Mouse (Mus musculus) megakaryocyte, adult 5-6 weeks (primary cell): ENCODE results near the gene Mid1. TPM values are rescaled to one million over a fixed set of nuclear protein-coding genes. Genes with fewer than 3 reads are reported as not detected.
"Not testable (repeated sequence)": the region's sequence is repeated elsewhere in the genome, so short reads cannot be mapped to it uniquely, and the experiment has no call there.

Experiments used
- ATAC-seq: 2 replicates; pipeline ENCODE4 v1.8.0; 2016; ENCODE audit warnings: mild to moderate bottlenecking, inconsistent platforms; ENCODE audit not compliant: poor library complexity, severe bottlenecking
- total RNA-seq, 2 experiments: library from RNA; stranded (forward) in 1 of 2; stranded (reverse) in 1 of 2; fragments of 153-499, 151-499 nt in 1 of 2; fragments of 221-1000, 200-1000 nt in 1 of 2; gene quantifications; 2 replicates each; pipeline versions ENCODE4 v1.2.3 to v1.2.4; 2015 to 2017

The Mid1 gene
- total RNA-seq, 2 experiments from 2014 or later, result 6.3 to 16.8 TPM

DNA sequence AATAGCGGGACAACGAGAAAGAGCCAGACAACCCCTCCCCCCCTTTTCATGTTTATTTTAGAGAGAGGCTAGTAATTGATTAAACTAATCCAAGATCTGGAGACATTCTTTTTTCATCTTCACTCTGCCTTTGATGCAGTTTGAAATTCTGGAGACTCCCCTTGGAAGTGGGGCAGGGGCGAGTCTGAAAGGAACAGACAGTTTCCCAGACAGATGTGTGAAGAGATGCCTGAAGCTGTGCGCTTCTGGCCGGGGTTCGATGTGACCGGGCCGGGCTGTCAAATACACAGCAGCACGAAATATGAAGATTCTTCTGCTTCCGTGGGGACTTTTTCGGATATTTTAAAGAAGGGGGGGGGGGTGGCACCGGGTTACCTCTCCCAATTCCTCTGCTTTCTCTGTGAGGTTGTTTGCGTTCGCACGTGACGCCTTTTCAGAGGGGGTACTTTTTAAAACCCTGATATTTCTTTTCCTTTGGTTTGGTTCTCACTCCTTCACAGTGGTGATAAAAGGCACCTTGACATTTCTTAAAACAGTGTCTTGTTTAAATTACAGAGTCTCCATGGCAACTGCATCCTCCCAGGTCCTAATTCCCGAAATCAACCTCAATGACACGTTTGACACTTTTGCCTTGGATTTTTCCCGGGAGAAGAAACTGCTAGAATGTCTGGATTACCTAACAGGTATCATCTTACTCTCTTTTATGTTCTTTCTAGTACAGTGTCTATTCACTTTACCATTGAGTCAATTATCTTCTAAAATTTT, 298.6 kb downstream of the Mid1 start:
- not testable (repeated sequence) for ATAC-seq

DNA sequence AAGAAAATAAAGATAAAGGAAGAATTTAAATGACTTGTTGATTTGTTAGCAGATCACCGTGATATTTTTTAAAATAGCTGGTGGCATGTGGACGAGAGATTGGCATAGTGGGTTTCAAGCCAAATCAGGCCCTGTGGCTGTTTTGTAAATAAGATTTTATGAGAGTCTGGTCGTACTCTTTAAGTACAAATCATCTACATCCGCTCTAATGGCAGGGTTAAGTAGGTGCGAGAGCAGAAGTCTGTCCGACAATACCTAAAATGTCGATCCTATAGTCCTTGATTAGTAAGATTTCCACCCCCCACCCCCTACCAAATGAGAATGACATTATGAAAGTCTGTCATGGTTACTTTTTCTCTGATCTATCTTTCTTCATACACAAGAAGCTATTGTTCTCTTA, 299.3 kb downstream of the Mid1 start:
- not testable (repeated sequence) for ATAC-seq

DNA sequence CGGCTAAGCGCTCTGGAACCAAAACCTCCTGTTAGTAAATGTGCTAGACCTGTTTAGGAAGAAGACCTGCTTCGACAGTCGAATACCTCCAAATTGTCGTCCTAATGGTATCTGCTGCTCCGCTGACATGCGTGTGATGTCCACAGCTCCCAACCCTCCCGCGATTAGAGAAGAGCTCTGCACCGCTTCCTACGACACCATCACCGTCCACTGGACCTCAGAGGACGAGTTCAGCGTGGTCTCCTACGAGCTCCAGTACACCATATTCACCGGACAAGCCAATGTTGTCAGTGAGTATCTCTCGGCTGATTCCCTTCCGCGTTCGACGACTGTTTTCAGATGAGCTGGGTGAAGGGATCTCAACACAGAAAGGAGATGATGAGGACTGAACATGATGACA, 299.9 kb downstream of the Mid1 start:
- ATAC-seq, result not testable (repeated sequence)

DNA sequence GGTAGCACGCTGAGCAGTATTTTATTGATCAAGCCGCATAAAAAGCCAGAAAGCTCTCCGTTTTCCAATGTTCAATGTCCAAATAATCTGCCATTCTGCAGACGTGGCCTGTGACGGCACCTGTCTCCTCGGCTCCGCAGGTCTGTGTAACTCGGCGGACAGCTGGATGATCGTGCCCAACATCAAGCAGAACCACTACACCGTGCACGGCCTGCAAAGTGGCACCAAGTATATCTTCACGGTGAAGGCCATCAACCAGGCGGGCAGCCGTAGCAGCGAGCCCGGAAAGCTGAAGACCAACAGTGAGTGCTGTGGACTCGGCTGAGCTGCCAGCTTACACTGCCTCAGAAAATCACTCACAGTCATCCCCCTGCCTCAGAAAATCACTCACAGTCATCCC, 300.8 kb downstream of the Mid1 start:
- not testable (repeated sequence) for ATAC-seq

DNA sequence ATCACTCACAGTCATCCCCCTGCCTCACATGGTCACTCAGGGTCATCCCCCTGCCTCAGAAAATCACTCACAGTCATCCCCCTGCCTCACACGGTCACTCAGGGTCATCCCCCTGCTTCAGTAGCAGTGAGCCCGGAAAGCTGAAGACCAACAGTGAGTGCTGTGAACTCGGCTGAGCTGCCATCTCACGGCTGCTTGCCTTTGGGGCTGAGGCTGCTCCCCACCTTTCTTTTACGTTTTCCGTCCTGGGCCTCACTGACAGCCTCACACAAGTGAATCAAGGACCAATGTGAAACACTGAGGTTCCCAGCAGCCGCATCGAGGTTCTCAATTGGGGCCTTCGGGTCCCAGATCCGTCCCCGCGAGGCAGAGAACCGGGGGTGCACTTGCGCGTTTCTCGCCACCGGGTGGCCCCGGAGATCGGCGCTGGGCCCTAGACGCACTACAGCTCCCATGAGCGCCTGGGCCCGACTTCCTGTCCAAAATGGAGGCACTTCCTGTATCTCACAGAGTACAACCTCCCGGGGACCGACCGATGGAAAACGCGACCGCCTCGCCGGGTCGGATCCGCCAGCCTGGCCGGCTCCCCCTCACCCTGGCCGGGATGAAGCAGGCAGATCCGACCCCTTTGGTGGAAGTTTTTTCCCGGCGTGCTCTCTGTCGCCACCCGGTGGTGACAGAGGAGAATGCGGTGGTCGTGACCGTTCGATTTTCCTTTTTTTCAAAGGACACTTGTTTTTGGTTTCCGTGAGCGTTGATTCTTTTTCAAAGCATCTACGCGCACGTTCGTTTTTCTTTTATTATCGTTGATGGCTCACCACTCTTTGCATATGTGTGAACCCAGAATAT, 301.7 kb downstream of the Mid1 start:
- ATAC-seq, result peak; percentile 65

DNA sequence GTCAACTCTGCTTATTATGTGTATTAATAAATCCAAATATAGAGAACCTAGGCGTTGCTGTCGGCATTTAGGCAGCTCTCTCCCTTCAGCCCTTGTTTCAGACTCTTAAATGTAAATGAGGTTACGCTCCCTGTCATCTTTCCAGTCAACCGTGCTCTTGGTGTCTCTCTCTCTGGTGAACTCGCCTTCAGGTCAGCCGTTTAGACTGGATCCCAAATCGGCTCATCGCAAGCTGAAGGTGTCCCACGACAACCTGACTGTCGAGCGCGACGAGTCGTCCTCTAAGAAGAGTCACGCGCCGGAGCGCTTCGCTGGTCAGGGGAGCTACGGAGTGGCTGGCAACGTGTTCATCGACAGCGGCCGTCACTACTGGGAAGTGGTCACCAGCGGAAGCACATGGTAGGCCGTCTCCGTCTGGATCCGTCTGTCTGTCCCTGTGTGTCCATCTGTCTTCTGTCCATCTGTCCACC, 302.4 kb downstream of the Mid1 start:
- not testable (repeated sequence) for ATAC-seq

DNA sequence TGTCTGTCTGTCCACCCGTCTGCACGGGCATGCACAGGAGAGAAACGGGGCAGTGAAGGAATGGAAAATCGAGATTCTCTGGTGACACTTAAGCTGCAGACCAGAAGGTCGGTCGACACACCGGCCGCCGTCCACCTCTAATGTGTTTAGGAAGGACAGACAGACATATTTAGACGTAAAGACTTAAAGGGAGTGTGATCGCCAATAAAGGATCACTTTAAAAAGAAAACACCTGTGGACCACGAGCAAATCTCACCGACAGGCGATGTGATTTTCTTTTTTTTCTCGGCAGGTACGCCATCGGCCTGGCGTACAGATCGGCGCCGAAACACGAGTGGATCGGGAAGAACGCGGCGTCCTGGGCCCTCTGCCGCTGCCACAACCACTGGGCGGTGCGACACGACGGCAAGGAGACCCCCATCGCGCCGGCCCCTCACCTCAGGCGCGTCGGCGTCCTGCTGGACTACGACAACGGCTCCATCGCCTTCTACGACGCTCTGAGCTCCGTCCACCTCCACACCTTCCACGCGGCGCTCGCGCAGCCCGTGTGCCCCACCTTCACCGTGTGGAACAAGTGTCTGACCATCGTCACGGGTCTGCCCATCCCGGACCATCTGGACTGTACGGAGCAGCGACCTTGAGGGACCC, 303.7 kb downstream of the Mid1 start:
- not testable (repeated sequence) for ATAC-seq

DNA sequence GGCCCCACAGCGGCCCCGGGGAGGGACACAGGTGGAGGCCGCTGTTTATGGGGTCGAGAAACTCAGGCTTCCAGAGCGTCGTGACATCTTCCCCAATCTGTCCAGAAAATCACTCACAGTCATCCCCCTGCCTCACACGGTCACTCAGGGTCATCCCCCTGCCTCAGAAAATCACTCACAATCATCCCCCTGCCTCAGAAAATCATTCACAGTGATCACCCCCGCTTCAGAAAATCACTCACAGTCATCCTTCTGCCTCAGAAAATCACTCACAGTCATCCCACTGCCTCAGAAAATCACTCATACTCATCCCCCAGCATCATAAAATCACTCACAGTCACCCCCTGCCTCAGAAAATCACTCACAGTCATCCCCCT, 304.2 kb downstream of the Mid1 start:
- not testable (repeated sequence) for ATAC-seq

DNA sequence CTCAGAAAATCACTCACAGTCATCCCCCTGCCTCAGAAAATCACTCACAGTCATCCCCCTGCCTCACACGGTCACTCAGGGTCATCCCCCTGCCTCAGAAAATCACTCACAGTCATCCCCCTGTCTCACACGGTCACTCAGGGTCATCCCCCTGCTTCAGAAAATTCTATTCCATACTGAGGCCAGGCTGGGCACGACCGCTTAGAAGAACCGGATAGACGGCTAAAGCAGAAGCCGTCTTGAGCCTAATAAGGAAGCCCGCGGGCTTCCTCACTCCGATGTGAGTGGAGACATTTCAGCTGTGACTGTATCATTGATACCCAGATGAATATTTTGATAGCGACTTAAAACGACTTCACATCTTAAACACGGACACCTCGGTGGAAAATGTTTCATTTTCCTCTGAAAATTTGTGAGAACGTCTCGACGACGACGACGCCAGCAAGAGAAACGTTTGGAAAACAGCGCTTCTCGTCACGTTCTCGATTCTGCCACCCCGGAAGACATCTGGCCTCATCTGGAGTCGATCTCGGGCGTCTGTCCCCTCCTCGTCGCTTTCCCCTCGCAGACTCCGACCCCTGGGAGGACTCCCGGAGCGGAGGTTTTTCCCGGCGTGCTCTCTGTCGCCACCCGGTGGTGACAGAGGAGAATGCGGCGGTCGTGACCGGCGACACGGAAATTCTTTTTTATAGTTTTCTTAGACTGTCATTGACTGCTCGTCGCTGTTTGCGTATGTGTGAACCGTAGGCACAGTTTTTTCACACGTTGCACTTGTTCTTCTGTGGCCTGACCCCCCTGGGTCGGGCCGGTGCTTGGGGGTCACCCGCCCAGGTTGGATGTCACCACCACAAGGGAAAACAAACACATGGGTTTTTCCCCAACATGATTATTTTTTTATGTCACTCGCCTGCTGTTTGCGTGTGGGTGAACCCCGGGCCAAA, 305.0 kb downstream of the Mid1 start:
- ATAC-seq, result peak; percentile 28

DNA sequence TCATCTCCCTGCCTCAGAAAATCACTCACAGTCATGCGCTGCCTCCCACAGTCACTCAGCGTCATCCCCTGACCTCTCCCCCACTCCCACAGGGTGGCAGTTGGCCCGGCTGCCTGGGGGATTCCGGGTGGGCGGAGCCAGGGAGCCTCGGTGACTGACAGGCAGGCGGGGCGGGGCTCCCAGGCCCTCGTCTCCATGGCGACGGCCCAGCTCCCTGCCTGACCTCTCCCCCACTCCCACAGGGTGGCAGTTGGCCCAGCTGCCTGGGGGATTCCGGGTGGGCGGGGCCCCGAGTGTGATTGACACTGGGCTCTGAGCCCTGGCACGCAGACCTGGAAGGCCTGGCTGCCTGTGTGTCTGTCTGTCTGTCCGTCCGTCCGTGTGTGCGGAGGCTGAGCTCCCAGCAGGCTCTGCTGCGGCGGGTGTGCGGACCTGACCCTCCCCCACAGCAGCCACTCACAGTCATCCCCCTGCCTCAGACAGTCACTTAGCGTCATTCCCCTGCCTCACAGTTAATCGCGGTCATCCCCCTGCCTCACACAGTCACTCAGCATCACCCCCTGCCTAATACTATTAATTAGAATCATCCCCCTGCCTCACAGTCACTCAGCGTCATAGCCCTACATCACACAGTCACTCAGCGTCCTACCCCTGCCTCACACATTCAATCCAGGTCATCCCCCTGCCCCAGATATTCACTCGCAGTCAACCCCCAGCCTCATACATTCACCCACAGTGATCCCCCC, 306.3 kb downstream of the Mid1 start:
- ATAC-seq, result peak; percentile 52

DNA sequence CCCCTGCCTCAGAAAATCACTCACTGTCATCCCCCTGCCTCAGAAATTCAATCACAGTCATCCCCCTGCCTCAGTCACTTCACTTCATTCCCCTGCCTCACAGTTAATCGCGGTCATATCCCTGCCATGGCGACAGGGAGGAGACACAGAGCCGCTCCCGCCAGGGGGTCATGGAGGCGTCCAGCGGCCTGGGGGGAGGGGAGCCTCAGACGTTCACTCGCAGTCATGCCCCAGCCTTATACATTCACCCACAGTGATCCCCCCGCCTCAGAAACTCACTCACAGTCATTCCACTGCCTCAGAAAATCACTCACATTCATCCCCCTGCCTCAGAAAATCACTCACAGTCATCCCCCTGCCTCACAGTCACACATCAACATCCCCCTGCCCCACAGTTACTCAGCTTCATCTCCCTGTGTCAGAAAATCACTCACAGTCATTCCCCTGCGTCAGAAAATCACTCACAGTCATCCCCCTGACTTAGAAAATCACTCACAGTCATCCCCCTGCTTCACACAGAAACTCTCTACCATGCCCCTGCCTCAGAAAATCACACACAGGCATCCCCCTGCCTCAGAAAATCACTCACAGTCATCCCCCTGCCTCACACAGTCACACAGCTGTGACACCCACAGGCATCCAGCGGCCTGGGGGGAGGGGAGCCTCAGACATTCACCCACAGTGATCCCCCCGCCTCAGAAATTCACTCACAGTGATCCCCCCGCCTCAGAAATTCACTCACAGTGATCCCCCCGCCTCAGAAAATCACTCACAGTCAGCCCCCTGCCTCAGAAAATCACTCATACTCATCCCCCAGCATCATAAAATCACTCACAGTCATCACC, 307.3 kb downstream of the Mid1 start:
- not testable (repeated sequence) for ATAC-seq

DNA sequence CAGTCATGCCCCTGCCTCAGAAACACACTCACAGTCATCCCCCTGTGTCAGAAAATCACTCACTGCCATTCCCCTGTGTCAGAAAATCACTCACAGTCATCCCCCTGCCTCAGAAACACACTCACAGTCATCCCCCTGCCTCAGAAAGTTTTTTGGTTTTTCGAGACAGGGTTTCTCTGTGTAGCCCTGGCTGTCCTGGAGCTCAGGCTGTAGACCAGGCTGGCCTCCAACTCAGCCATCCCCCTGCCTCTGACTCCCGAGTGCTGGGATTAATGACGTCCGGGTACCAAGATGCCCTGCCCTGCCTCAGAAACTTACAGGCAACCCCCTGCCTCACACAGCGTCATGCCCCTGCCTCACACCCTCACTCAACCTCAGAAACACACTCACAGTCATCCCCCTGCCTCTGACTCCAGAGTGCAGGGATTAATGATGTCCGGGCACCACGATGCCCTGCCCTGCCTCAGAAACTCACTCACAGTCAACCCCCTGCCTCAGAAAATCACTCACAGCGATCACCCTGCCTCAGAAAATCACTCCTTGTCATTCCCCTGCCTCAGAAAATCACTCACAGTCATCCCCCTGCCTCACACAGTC, 308.1 kb downstream of the Mid1 start:
- not testable (repeated sequence) for ATAC-seq

DNA sequence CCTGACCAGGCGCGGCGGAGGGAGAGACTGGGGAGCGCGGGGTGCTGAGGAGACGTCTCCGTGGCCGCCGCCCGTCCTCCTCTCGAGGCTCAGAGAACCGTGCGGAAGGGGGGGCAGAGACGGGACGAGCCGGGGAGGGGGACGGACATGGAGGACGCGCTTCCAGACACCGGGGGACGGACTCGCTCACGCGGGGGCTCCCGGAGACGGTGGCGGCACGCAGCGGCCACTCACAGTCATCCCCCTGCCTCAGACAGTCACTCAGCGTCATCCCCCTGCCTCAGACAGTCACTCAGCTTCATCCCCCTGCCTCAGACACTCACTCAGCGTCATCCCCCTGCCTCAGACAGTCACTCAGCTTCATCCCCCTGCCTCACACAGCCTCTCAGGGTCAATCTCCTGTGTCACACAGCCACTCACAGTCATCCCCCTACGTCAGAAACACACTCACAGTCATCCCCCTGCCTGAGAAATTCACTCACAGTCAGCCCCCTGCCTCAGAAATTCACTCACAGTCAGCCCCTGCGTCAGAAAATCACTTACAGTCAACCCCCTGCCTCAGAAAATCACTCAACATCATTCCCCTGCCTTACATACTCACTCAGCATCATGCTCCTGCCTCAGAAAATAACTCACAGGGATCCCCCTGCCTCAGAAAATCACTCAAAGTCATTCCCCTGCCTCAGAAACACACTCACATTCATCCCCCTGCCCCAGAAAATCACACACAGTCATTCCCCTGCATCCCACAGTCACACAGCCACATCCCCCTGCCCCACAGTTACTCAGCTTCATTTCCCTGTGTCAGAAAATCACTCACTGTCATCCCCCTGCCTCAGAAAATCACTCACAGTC, 309.2 kb downstream of the Mid1 start:
- ATAC-seq, result not testable (repeated sequence)

DNA sequence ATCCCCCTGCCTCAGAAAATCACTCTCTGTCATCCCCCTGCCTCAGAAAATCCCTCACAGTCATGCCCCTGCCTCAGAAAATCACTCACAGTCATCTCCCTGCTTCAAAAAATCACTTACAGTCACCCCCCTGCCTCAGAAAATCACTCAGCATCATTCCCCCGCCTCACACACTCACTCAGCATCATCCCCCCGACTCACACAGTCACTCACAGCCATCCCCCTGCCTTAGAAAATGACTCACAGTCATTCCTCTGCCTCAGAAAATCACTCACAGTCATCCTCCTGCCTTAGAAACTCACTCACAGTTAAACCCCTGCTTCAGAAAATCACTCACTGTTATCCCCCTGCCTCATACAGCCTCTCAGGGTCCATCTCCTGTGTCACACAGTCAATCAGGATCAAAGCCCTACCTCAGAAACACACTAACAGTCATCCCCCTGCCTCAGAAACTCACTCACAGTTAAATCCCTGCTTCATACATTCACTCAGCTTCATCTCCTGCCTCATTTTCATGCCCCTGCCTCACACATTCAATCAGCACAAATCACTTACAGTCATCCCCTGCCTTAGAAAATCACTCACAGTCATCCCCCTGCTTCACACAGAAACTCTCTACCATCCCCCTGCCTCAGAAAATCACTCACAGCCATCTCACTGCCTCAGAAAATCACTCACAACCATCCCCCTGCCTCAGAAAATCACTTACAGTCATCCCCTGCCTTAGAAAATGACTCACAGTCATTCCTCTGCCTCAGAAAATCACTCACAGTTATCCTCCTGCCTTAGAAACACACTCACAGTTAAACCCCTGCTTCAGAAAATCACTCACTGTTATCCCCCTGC, 310.1 kb downstream of the Mid1 start:
- not testable (repeated sequence) for ATAC-seq

DNA sequence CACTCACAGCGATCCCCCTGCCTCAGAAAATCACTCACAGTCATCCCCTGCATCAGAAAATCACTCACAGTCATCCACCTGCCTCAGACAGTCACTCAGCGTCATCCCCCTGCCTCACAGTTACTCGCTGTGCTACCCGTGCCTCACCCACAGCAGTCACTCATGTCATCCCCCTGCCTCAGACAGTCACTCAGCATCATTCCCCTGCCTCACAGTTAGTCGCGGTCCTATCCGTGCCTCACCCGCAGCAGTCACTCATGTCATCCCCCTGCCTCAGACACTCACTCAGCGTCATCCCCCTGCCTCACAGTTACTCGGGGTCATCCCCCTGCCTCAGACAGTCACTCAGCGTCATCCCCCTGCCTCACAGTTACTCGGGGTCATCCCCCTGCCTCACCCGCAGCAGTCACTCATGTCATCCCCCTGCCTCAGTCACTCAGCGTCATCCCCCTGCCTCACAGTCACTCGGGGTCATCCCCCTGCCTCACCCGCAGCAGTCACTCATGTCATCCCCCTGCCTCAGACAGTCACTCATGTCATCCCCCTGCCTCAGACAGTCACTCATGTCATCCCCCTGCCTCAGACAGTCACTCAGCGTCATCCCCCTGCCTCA, 311.0 kb downstream of the Mid1 start:
- not testable (repeated sequence) for ATAC-seq

DNA sequence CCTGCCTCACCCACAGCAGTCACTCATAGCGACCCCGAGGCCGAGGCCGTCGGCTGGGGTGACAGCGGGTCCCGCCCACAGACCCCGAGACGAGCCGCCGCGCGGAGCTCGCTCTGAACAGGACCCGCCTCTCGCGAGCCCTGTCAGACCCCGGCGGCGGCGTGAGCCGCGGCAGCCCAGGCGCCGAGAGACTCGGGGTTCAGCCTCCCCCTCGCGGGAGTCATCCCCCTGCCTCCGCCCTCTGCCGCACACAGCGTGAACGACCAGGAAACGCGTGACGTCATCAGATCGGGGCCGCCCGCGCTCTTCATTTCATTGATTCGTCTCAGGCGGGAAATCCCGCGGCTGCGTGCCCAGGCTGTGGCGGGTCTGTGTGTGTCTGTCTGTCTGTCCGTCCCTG, 311.9 kb downstream of the Mid1 start:
- peak; percentile 40 for ATAC-seq
